Mouse (Mus musculus) embryonic fibroblast, embryonic 13.5 days (primary cell): ENCODE results near the gene Abcg5.

Experiments used
- CTCF ChIP-seq: IDR thresholded peaks from 2 replicates; pipeline ENCODE4 v1.5.1; 2011; ENCODE audit warnings: mild to moderate bottlenecking, control low read depth, low read length, moderate library complexity, borderline replicate concordance; ENCODE audit not compliant: insufficient read depth
- POLR2A ChIP-seq: IDR thresholded peaks from 2 replicates; pipeline ENCODE4 v1.6.1; 2011; ENCODE audit warnings: low read depth, mild to moderate bottlenecking, control low read depth, low read length, moderate library complexity

DNA sequence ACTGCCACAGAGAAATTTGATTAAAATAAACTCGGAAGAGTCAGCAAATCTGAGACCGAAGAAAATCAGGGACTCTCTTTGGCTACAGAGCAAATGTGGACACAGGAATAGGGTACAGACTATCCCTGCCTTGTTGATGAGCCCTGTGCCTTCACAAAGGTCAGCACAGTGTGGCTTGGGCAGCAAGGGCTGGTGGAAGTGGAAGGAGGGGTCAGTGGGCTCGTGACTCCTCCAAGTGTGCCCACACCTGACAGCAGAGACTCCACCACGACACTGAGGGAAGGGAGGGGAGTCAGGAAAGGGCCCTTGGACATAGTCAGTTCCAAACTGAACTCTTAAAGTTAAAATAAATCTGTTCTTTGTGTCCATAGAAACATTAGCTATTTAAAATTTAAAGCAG is 32.1 kb upstream of the Abcg5 start:
- TF ChIP-seq POLR2A (no peak), CTCF (no peak)
